Mouse (Mus musculus) intestine, postnatal 0 days (tissue): ENCODE results near the gene Nr4a3. TPM values are rescaled to one million over a fixed set of nuclear protein-coding genes. Genes with fewer than 3 reads are reported as not detected.

Source experiments
- ATAC-seq: fragments of 200-750 bp; cut with Nextera tagmentation; 2 replicates; pipeline ENCODE4 v1.8.0; 2017; ENCODE audit warnings: mild to moderate bottlenecking, moderate TSS enrichment, moderate library complexity
- H3K27ac ChIP-seq: fragments of 300-500 bp; sonication (generic); 2 replicates; pipeline ENCODE4 v1.5.1; 2014; ENCODE audit warnings: mild to moderate bottlenecking, low read depth, low read length, moderate library complexity
- H3K27me3 ChIP-seq: fragments of 300-500 bp; sonication (generic); replicated peaks from 2 replicates; pipeline ENCODE4 v1.6.1; 2014; ENCODE audit warnings: low read length, mixed read lengths; ENCODE audit not compliant: control insufficient read depth, insufficient read depth
- H3K36me3 ChIP-seq: fragments of 300-500 bp; sonication (generic); 2 replicates; pipeline ENCODE4 v1.6.1; 2014; ENCODE audit warnings: mild to moderate bottlenecking, moderate library complexity; ENCODE audit not compliant: control insufficient read depth, insufficient read depth
- H3K4me1 ChIP-seq: fragments of 300-500 bp; sonication (generic); replicated peaks from 2 replicates; pipeline ENCODE4 v1.6.1; 2014; ENCODE audit warnings: antibody characterized with exemption, low read length, mixed read lengths; ENCODE audit not compliant: control insufficient read depth, insufficient read depth
- H3K4me2 ChIP-seq: fragments of 300-500 bp; sonication (generic); replicated peaks from 2 replicates; pipeline ENCODE4 v1.6.1; 2014; ENCODE audit warnings: low read depth, mild to moderate bottlenecking, moderate library complexity
- H3K4me3 ChIP-seq: fragments of 300-500 bp; sonication (generic); 2 replicates; pipeline ENCODE4 v1.5.1; 2014; ENCODE audit warnings: low read depth, low read length
- H3K9ac ChIP-seq: fragments of 300-500 bp; sonication (generic); 2 replicates; pipeline ENCODE4 v1.6.1; 2014; ENCODE audit warnings: mild to moderate bottlenecking, low read depth, low read length
- H3K9me3 ChIP-seq: fragments of 300-500 bp; sonication (generic); 2 replicates; pipeline ENCODE4 v1.6.1; 2016; ENCODE audit warnings: mixed run types; ENCODE audit not compliant: control insufficient read depth
- CTCF ChIP-seq: sonication (generic); IDR thresholded peaks from 2 replicates; pipeline ENCODE4 v1.5.1; 2016; ENCODE audit warnings: low read depth, mild to moderate bottlenecking, control low read depth, antibody characterized with exemption, moderate library complexity
- WGBS: fragments of 180-500 bp; shearing (Covaris S2); extraction: QIAGEN DNeasy Blood & Tissue Kit; methylation state at CpG from one replicate; pipeline ENCODE4 v1.1.7; 2014; 5-methylcytosine and 5-hydroxymethylcytosine counted together
- polyA plus RNA-seq: library from polyadenylated mRNA; unstranded; fragments of >200 nt; fragmentation: Nextera tagmentation; extraction: Ambion mirVana; gene quantifications from 2 replicates; pipeline ENCODE4 v1.2.1, GENCODE M21; 2015

Gene Nr4a3
- 0.27 and 0.42 TPM in 2 replicates for polyA plus RNA-seq

- H3K36me3 ChIP-seq: no peaks in the 10 kb centered on the region; the same call in 1 of the 2 replicates
- peaks cover 47% of the 10 kb centered on the region for H3K27me3 ChIP-seq
- 0 out of 2 replicates have a peak, but pooled peaks cover 6% of the 10 kb centered on the region for H3K4me1 ChIP-seq
- no peaks in the 10 kb centered on the region for H3K9me3 ChIP-seq
- H3K9ac ChIP-seq: peak within 1 kb of the TSS; percentile 55
- H3K4me3 ChIP-seq: peak within 1 kb of the TSS; percentile 78
- peak; percentile 81 for ATAC-seq
- under 1% methylated on average over 47 of the region's 54 CpGs for WGBS
- peak within 1 kb of the TSS; percentile 64 for H3K27ac ChIP-seq
- peak within 1 kb of the TSS; percentile 99 for H3K4me2 ChIP-seq
- peak; percentile 49 for TF ChIP-seq CTCF
Observed at GRCm38 (mm10) chr4:48044491-48045211, at the start of gene Nr4a3. Gene Nr4a3 (plus strand): TSS chr4:48045153.

DNA sequence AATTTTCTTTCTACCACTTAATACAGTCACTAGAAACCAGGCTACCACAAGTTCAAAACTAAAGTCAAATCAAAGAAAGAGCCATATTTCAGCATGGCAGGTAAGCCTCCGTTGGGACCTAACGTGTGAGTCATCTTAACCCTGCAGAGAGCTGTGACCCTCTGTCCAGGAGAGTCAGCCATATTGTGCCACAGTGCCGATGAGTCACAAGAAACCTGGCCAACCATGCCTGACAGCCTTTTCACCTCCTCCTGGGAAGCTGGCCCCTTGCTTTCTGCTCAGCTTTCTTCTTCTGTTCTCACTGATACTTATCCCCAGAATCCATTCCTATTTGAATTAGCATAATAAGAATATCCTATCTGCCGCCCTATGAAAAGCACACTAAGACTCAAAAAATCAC is 42.0 kb upstream of the Nr4a3 start:
- Histone ChIP-seq H3K4me2 (no peak overlapping the region), H3K9ac (no peak overlapping the region), H3K4me1 (no peaks in the 10 kb centered on the region), H3K27me3 (no peaks in the 10 kb centered on the region), H3K4me3 (no peak overlapping the region), H3K9me3 (no peaks in the 10 kb centered on the region), H3K36me3 (no peaks in the 10 kb centered on the region), H3K27ac (no peak overlapping the region)
- no peak for ATAC-seq
- TF ChIP-seq CTCF: no peak
- WGBS: 86% methylated on average over 4 of the region's 4 CpGs

GRCm38 (mm10) chr4:48003456-48003855 is 41.5 kb upstream of the Nr4a3 start:
- TF ChIP-seq CTCF: no peak
- no peak overlapping the region for H3K27ac ChIP-seq
- no peak overlapping the region for H3K9ac ChIP-seq
- no peaks in the 10 kb centered on the region for H3K4me1 ChIP-seq
- 86% methylated on average over 3 of the region's 3 CpGs for WGBS
- H3K4me3 ChIP-seq: no peak overlapping the region
- ATAC-seq: no peak
- no peaks in the 10 kb centered on the region for H3K36me3 ChIP-seq
- H3K9me3 ChIP-seq: no peaks in the 10 kb centered on the region
- H3K4me2 ChIP-seq: no peak overlapping the region
- no peaks in the 10 kb centered on the region for H3K27me3 ChIP-seq

DNA sequence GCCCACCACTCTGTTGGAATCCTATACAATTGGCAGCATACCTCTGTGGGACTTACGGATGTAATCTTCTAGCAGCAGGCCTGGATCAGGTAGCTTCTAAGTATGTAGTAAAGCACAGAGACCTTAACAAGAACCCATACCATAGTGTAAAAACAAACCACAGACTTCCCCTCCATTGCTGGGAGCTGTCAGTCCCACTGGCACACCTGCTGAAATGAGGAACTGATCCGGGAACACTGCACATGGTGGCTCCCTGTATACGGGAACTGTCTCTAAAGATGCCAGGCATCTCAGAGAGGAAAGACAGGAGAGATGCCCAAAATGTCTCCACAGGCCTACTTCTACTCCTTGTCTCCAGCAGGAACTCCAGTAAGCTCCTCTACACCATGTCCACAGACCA is 38.6 kb upstream of the Nr4a3 start:
- Histone ChIP-seq H3K4me1 (no peaks in the 10 kb centered on the region), H3K4me2 (no peak overlapping the region), H3K36me3 (no peaks in the 10 kb centered on the region), H3K4me3 (no peak overlapping the region), H3K9ac (no peak overlapping the region), H3K9me3 (no peaks in the 10 kb centered on the region), H3K27ac (no peak overlapping the region), H3K27me3 (no peaks in the 10 kb centered on the region)
- ATAC-seq: no peak
- 96% methylated on average over 3 of the region's 3 CpGs for WGBS
- no peak for TF ChIP-seq CTCF

GRCm38 (mm10) chr4:48012209-48012608 is 32.7 kb upstream of the Nr4a3 start:
- WGBS: 89% methylated on average over 3 of the region's 3 CpGs
- no peak for TF ChIP-seq CTCF
- no peak for ATAC-seq
- Histone ChIP-seq H3K4me2 (no peak overlapping the region), H3K36me3 (no peaks in the 10 kb centered on the region), H3K9ac (no peak overlapping the region), H3K4me1 (no peaks in the 10 kb centered on the region), H3K27me3 (no peaks in the 10 kb centered on the region), H3K4me3 (no peak overlapping the region), H3K27ac (no peak overlapping the region), H3K9me3 (no peaks in the 10 kb centered on the region)

DNA sequence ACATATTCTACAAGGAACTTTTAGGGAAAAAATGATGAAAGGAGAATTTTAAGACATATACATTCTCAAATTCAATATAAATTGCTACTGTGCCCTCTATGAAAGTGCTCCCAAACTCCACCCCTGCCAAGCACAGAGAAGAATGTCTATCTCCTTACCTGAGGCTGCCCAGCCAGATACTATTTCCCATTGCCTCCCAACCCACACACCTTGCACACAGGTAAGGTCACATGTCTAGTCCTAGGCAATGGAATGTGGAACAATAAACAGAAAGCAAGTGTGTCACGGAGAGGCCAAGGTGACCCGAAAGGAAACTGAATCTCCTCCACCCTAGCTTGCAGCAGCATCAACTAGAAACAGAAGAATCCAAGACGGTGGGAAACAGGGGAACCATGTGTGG is 22.0 kb upstream of the Nr4a3 start:
- no peak for ATAC-seq
- Histone ChIP-seq H3K36me3 (no peaks in the 10 kb centered on the region), H3K27me3 (no peaks in the 10 kb centered on the region), H3K9me3 (no peaks in the 10 kb centered on the region), H3K4me3 (no peak overlapping the region), H3K4me1 (no peaks in the 10 kb centered on the region), H3K4me2 (peak overlapping the region; percentile 32; the same call in 1 of the 2 replicates), H3K27ac (no peak overlapping the region), H3K9ac (no peak overlapping the region)
- 31% methylated on average over 3 of the region's 3 CpGs for WGBS
- TF ChIP-seq CTCF: no peak
